Mouse (Mus musculus): ENCODE measurements around the gene Gm21976. TPM values are rescaled to one million over a fixed set of nuclear protein-coding genes. Genes with fewer than 3 reads are reported as not detected.
A peak's percentile ranks its signal among the peaks of the same experiment; 100 is the strongest.

The Gm21976 gene
- polyA plus RNA-seq, 1 experiment = not detected

DNA sequence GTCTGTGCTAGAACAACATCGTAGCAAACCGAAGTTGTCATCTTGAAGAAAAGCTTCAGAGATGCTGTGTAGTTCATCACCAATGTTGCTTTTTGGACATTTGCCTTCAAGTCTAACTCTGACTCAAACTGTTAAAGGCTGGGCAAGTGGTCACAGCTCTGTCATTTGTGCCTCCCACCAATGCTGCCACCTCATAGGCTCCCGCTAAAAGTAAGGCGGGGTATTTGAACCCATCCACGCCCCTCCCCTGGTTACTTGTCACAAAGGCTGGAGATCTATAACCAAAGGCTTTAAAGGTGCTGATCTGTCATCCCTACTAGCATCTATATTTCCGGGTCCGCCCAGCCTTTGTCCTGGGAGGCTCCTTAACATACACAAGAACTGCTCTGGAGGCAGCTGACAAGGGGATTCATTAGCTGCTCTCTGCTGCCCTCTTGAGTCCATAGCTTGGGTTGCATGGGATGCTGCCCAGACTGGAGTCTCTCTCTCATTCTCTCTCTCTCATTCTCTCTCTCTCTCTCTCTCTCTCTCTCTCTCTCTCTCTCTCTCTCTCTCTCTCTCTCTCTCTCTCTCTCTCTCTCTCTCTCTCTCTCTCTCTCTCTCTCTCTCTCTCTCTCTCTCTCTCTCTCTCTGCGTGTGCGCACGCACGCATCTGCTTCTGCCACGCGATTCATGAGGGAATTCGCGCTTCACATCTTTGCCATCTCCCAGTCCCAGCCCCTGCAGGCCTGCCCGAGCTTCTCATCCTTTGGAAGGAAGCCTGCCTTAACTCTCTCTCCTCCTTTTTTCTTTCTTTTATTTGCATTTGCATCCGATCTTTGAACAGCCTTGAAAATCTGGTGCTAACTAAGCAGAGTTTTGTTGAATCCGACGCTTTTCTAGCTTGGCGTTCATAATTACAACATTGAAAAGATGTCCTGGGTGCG, 19.4 kb downstream of the Gm21976 start:
- Histone ChIP-seq H3K36me3 (ENCODE audit: control insufficient read depth, insufficient read depth, low read length) (no peaks in the 10 kb centered on the region), H3K27me3 (ENCODE audit: control insufficient read depth, insufficient read depth, low read length) (no peaks in the 10 kb centered on the region), H3K4me1 (ENCODE audit: control insufficient read depth, insufficient read depth, insufficient read length, low read length) (0 out of 2 replicates have a peak, but pooled peaks cover 2% of the 10 kb centered on the region), H3K27ac (ENCODE audit: insufficient read depth, low read depth, low read length) (no peak overlapping the region), H3K4me3 (ENCODE audit: low read depth, low read length) (no peak overlapping the region)
- no peak for TF ChIP-seq POLR2A (IDR thresholded peaks at IDR 0.05; ENCODE audit: low read depth, low read length)
- peak; percentile 72; the same call in 1 of the 2 replicates for TF ChIP-seq CTCF (IDR thresholded peaks at IDR 0.05; ENCODE audit: extremely low read depth, insufficient read length, insufficient replicate concordance, low read depth, low read length)
- WGBS = 44% methylated on average over 21 of the region's 21 CpGs

- no peak overlapping the region for H3K4me3 ChIP-seq (ENCODE audit: low read depth, low read length)
- no peak overlapping the region for H3K27ac ChIP-seq (ENCODE audit: insufficient read depth, low read depth, low read length)
- WGBS = 89% methylated on average over 9 of the region's 9 CpGs
- no peaks in the 10 kb centered on the region for H3K4me1 ChIP-seq (ENCODE audit: control insufficient read depth, insufficient read depth, insufficient read length, low read length)
- no peak for TF ChIP-seq POLR2A (IDR thresholded peaks at IDR 0.05; ENCODE audit: low read depth, low read length)
- no peak for TF ChIP-seq CTCF (IDR thresholded peaks at IDR 0.05; ENCODE audit: extremely low read depth, insufficient read length, insufficient replicate concordance, low read depth, low read length)
- no peaks in the 10 kb centered on the region for H3K27me3 ChIP-seq (ENCODE audit: control insufficient read depth, insufficient read depth, low read length)
- H3K36me3 ChIP-seq (ENCODE audit: control insufficient read depth, insufficient read depth, low read length) = peaks cover 12% of the 10 kb centered on the region
Measured at GRCm38 (mm10) chr13:98305257-98305656, 25.6 kb downstream of the Gm21976 start.

DNA sequence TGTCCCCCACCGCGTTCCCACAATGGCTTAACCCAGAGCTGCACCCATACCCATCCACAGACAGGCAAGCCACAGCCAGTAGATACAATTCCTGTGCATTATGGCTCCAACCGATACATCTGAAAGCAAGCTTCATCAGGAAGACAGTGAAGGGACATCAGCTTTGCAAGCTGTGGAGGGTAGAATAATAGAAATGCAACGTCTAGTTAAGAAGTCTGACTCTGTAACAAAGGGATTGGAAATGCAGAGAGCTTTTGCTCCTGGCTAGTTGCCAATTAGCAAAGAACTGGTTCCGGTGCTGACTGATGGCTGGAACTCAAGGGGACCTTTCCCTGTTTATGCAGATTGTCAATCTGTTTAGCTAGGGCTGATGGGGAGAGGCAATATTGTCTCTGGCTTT, 26.7 kb downstream of the Gm21976 start:
- Histone ChIP-seq H3K4me3 (ENCODE audit: low read depth, low read length) (no peak overlapping the region), H3K4me1 (ENCODE audit: control insufficient read depth, insufficient read depth, insufficient read length, low read length) (no peaks in the 10 kb centered on the region; the same call in 1 of the 2 replicates), H3K36me3 (ENCODE audit: control insufficient read depth, insufficient read depth, low read length) (peaks cover 23% of the 10 kb centered on the region), H3K27me3 (ENCODE audit: control insufficient read depth, insufficient read depth, low read length) (no peaks in the 10 kb centered on the region), H3K27ac (ENCODE audit: insufficient read depth, low read depth, low read length) (no peak overlapping the region)
- no peak for TF ChIP-seq CTCF (IDR thresholded peaks at IDR 0.05; ENCODE audit: extremely low read depth, insufficient read length, insufficient replicate concordance, low read depth, low read length)
- TF ChIP-seq POLR2A (IDR thresholded peaks at IDR 0.05; ENCODE audit: low read depth, low read length) = no peak
- 44% methylated on average over 5 of the region's 5 CpGs for WGBS

- Histone ChIP-seq H3K36me3 (ENCODE audit: control insufficient read depth, insufficient read depth, low read length) (peaks cover 28% of the 10 kb centered on the region), H3K4me3 (ENCODE audit: low read depth, low read length) (no peak overlapping the region), H3K27me3 (ENCODE audit: control insufficient read depth, insufficient read depth, low read length) (no peaks in the 10 kb centered on the region), H3K4me1 (ENCODE audit: control insufficient read depth, insufficient read depth, insufficient read length, low read length) (peaks cover 2% of the 10 kb centered on the region; the same call in 1 of the 2 replicates), H3K27ac (ENCODE audit: insufficient read depth, low read depth, low read length) (no peak overlapping the region)
- TF ChIP-seq POLR2A (IDR thresholded peaks at IDR 0.05; ENCODE audit: low read depth, low read length) = no peak
- TF ChIP-seq CTCF (IDR thresholded peaks at IDR 0.05; ENCODE audit: extremely low read depth, insufficient read length, insufficient replicate concordance, low read depth, low read length) = no peak
- 41% methylated on average over 14 of the region's 14 CpGs for WGBS
Measured at GRCm38 (mm10) chr13:98306852-98307475, 27.3 kb downstream of the Gm21976 start.

- Histone ChIP-seq H3K4me3 (ENCODE audit: low read depth, low read length) (no peak overlapping the region), H3K4me1 (ENCODE audit: control insufficient read depth, insufficient read depth, insufficient read length, low read length) (peaks cover 3% of the 10 kb centered on the region; the same call in 1 of the 2 replicates), H3K27ac (ENCODE audit: insufficient read depth, low read depth, low read length) (no peak overlapping the region), H3K36me3 (ENCODE audit: control insufficient read depth, insufficient read depth, low read length) (peaks cover 36% of the 10 kb centered on the region), H3K27me3 (ENCODE audit: control insufficient read depth, insufficient read depth, low read length) (no peaks in the 10 kb centered on the region)
- 86% methylated on average over 5 of the region's 5 CpGs for WGBS
- TF ChIP-seq CTCF (IDR thresholded peaks at IDR 0.05; ENCODE audit: extremely low read depth, insufficient read length, insufficient replicate concordance, low read depth, low read length) = no peak
- TF ChIP-seq POLR2A (IDR thresholded peaks at IDR 0.05; ENCODE audit: low read depth, low read length) = no peak
Measured at GRCm38 (mm10) chr13:98308004-98308403, 28.3 kb downstream of the Gm21976 start.

DNA sequence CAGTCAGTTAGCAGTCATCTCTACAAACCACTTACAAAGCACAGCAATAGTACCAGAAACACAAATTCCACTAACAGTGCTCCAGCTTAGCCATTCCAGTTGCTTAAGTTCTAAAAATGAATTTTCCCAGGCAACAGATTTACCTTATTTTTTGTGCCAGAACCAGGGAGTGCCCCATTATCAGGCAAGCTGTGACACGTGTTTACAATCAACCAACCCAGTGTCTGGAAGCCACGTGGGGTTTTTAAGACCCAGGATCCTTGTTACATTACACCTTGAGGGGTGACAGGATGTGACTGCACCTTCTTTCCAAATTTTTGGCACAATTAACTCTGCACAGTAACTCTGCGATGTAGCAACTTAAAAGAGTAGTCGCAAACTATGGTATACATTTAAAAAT, 29.0 kb downstream of the Gm21976 start:
- Histone ChIP-seq H3K27me3 (ENCODE audit: control insufficient read depth, insufficient read depth, low read length) (no peaks in the 10 kb centered on the region), H3K4me1 (ENCODE audit: control insufficient read depth, insufficient read depth, insufficient read length, low read length) (peaks cover 3% of the 10 kb centered on the region; the same call in 1 of the 2 replicates), H3K4me3 (ENCODE audit: low read depth, low read length) (no peak overlapping the region), H3K36me3 (ENCODE audit: control insufficient read depth, insufficient read depth, low read length) (peaks cover 42% of the 10 kb centered on the region), H3K27ac (ENCODE audit: insufficient read depth, low read depth, low read length) (no peak overlapping the region)
- WGBS = 74% methylated on average over 4 of the region's 4 CpGs
- TF ChIP-seq CTCF (IDR thresholded peaks at IDR 0.05; ENCODE audit: extremely low read depth, insufficient read length, insufficient replicate concordance, low read depth, low read length) (no peak), POLR2A (IDR thresholded peaks at IDR 0.05; ENCODE audit: low read depth, low read length) (no peak)

- TF ChIP-seq CTCF (IDR thresholded peaks at IDR 0.05; ENCODE audit: extremely low read depth, insufficient read length, insufficient replicate concordance, low read depth, low read length) = no peak
- Histone ChIP-seq H3K4me3 (ENCODE audit: low read depth, low read length) (no peak overlapping the region), H3K27me3 (ENCODE audit: control insufficient read depth, insufficient read depth, low read length) (no peaks in the 10 kb centered on the region), H3K27ac (ENCODE audit: insufficient read depth, low read depth, low read length) (peak overlapping the region; percentile 56), H3K4me1 (ENCODE audit: control insufficient read depth, insufficient read depth, insufficient read length, low read length) (peaks cover 3% of the 10 kb centered on the region; the same call in 1 of the 2 replicates), H3K36me3 (ENCODE audit: control insufficient read depth, insufficient read depth, low read length) (peaks cover 45% of the 10 kb centered on the region)
- WGBS = 44% methylated on average over 5 of the region's 5 CpGs
Measured at GRCm38 (mm10) chr13:98311597-98311996, 31.9 kb downstream of the Gm21976 start.
